Mouse (Mus musculus) midbrain, embryonic 16.5 days (tissue): Measurements from ENCODE around the gene Ifi204. TPM values are rescaled to one million over a fixed set of nuclear protein-coding genes. Genes with fewer than 3 reads are reported as not detected.
"Not testable (repeated sequence)": the region's sequence is repeated elsewhere in the genome, so short reads cannot be mapped to it uniquely, and the experiment has no call there.

Source experiments
- ATAC-seq: fragments of 200-750 bp; cut with Nextera tagmentation; 2 replicates; pipeline ENCODE4 v1.8.0; 2017; ENCODE audit warnings: moderate TSS enrichment
- H3K27ac ChIP-seq: fragments of 300-500 bp; sonication (generic); 2 replicates; pipeline ENCODE4 v1.5.1; 2014; ENCODE audit warnings: mild to moderate bottlenecking, low read length, mixed read lengths
- H3K27me3 ChIP-seq: fragments of 300-500 bp; sonication (generic); 2 replicates; pipeline ENCODE4 v1.6.1; 2014; ENCODE audit warnings: low read depth, low read length, mixed read lengths; ENCODE audit not compliant: control insufficient read depth, insufficient read depth
- H3K36me3 ChIP-seq: fragments of 300-500 bp; sonication (generic); 2 replicates; pipeline ENCODE4 v1.6.1; 2014; ENCODE audit warnings: mild to moderate bottlenecking, low read length, moderate library complexity, mixed read lengths; ENCODE audit not compliant: control insufficient read depth, insufficient read depth
- H3K4me1 ChIP-seq: fragments of 300-500 bp; sonication (generic); 2 replicates; pipeline ENCODE4 v1.6.1; 2014; ENCODE audit warnings: mild to moderate bottlenecking, low read length, mixed read lengths; ENCODE audit not compliant: control insufficient read depth, insufficient read depth
- H3K4me2 ChIP-seq: fragments of 300-500 bp; sonication (generic); 2 replicates; pipeline ENCODE4 v1.6.1; 2014; ENCODE audit warnings: mild to moderate bottlenecking, low read length, mixed read lengths
- H3K4me3 ChIP-seq: fragments of 300-500 bp; sonication (generic); 2 replicates; pipeline ENCODE4 v1.5.1; 2014; ENCODE audit warnings: low read depth, mild to moderate bottlenecking, low read length, moderate library complexity, mixed read lengths
- H3K9ac ChIP-seq: fragments of 300-500 bp; sonication (generic); 2 replicates; pipeline ENCODE4 v1.6.1; 2014; ENCODE audit warnings: low read depth, low read length, mixed read lengths
- H3K9me3 ChIP-seq: fragments of 300-500 bp; sonication (generic); replicated peaks from 2 replicates; pipeline ENCODE4 v1.6.1; 2014; ENCODE audit warnings: mild to moderate bottlenecking, low read length, mixed read lengths; ENCODE audit not compliant: control insufficient read depth, poor library complexity, severe bottlenecking
- WGBS: fragments of 180-500 bp; shearing (Covaris S2); extraction: QIAGEN DNeasy Blood & Tissue Kit; methylation state at CpG from one replicate; pipeline ENCODE4 v1.1.7; 2014; 5-methylcytosine and 5-hydroxymethylcytosine counted together
- polyA plus RNA-seq: library from polyadenylated mRNA; unstranded; fragments of >200 nt; fragmentation: Nextera tagmentation; extraction: Ambion mirVana; gene quantifications from 2 replicates; pipeline ENCODE4 v1.2.1, GENCODE M21; 2015

The Ifi204 gene
- polyA plus RNA-seq, 1 experiment from 2014 or later: 0.13 TPM

DNA sequence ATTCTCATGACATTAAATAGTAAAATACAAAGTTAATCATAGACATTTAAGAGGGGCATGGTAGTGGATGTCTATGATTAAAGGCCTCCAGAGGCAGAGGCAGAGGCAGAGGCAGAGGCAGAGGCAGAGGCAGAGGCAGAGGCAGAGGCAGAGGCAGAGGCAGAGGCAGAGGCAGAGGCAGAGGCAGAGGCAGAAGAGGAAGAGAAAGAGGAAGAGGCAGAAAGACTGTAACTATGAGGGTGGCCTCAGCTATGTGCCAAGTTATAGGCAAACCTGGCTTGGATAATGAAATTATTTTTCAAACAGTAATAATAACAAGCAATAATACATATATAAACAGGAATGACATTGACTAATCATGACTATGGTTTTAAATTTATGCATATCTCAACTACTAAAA lies 26.2 kb downstream of the Ifi204 start:
- H3K9me3 ChIP-seq: no peaks in the 10 kb centered on the region
- H3K4me1 ChIP-seq: no peaks in the 10 kb centered on the region
- no peak for ATAC-seq
- no peak overlapping the region for H3K27ac ChIP-seq
- H3K9ac ChIP-seq: no peak overlapping the region
- no peak overlapping the region for H3K4me2 ChIP-seq
- H3K36me3 ChIP-seq: no peaks in the 10 kb centered on the region
- no peaks in the 10 kb centered on the region for H3K27me3 ChIP-seq
- no peak overlapping the region for H3K4me3 ChIP-seq

DNA sequence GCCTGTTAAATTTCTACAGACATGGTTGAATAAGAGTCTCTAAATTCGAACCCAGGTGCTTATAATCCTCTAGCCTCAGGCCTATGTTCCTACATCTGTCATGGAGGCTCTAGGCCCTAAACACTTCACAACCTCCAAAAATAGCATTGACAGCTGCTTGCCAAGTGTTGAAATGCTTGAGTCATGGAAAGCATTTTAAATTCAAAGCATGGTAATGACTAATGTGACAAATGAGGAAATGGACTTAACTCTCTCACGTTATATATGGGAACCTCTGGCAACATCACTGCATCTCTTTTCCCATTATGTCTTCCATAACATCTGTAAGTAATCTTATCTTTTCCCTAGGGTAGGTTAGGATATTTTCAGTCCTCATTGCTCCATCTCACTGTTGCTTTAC lies 29.8 kb downstream of the Ifi204 start:
- no peak overlapping the region for H3K4me3 ChIP-seq
- no peak for ATAC-seq
- no peaks in the 10 kb centered on the region for H3K9me3 ChIP-seq
- H3K4me2 ChIP-seq: no peak overlapping the region
- no peaks in the 10 kb centered on the region for H3K27me3 ChIP-seq
- no peaks in the 10 kb centered on the region for H3K4me1 ChIP-seq
- WGBS: 77% methylated on average over 2 of the region's 2 CpGs
- H3K36me3 ChIP-seq: no peaks in the 10 kb centered on the region
- H3K9ac ChIP-seq: no peak overlapping the region
- H3K27ac ChIP-seq: no peak overlapping the region

DNA sequence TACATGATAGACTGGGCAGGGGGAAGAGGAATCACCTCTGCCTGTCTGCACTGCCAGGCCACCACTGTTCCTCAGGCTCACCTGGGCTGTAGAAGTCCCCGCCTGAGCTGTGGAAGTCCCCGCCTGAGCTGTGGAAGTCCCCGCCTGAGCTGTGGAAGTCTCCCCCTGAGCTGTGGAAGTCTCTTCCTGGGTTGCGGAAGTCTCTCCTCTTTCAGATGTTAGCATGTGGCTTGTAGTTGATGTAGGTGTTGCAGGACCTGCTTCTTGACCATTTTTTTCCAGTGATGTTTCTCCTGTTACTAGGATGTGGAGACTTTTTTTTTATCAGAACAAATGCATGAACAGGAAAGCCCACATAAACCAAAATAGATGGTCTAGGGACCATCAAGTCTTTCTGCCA lies 31.7 kb downstream of the Ifi204 start:
- H3K36me3 ChIP-seq, H3K27me3 ChIP-seq, H3K4me2 ChIP-seq, H3K4me3 ChIP-seq, H3K4me1 ChIP-seq, H3K9me3 ChIP-seq, H3K27ac ChIP-seq, H3K9ac ChIP-seq, ATAC-seq: not testable (repeated sequence)
- WGBS: 85% methylated on average over 4 of the region's 4 CpGs

DNA sequence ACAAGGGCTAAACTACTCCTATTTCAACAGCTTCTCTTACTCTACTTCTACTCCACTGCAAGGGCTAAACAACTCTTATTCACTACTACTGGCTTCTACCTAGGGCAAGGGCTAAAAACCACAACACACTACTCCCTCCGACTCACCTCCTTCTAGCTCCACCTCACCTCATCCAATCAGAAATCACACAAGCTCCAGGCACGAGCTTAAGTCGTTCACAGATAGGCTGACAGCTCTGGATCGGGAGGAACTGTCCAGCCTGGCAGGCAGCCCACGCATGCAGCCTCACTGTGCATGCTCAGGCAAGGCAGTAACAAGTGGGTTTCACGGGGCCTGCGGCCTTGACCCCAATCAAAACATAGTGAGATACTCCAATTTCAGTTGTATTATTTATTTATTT lies 33.5 kb downstream of the Ifi204 start:
- no peaks in the 10 kb centered on the region for H3K27me3 ChIP-seq
- no peaks in the 10 kb centered on the region for H3K9me3 ChIP-seq
- no peaks in the 10 kb centered on the region for H3K4me1 ChIP-seq
- 47% methylated on average over 7 of the region's 7 CpGs for WGBS
- no peak overlapping the region for H3K9ac ChIP-seq
- H3K4me2 ChIP-seq: no peak overlapping the region
- H3K36me3 ChIP-seq: no peaks in the 10 kb centered on the region
- no peak overlapping the region for H3K4me3 ChIP-seq
- ATAC-seq: no peak
- no peak overlapping the region for H3K27ac ChIP-seq

Other genes starting within 250 kb of the Ifi204 start
- not detected in 2 replicates for gene Ifi214, start 231.0 kb downstream of the Ifi204 start, polyA plus RNA-seq
- gene Ifi213, start 167.7 kb downstream of the Ifi204 start, polyA plus RNA-seq: not detected in 2 replicates
- 0.10 TPM in 1 of 2 replicates, not detected in the other for gene Ifi209, start 136.0 kb downstream of the Ifi204 start, polyA plus RNA-seq
- not detected in 2 replicates for gene Ifi208, start 93.3 kb downstream of the Ifi204 start, polyA plus RNA-seq
- gene Ifi207, start 25.2 kb downstream of the Ifi204 start, polyA plus RNA-seq: 0.16 and 0.24 TPM in 2 replicates
- 0.24 and 0.45 TPM in 2 replicates for gene Ifi211, start 146.1 kb upstream of the Ifi204 start, polyA plus RNA-seq
- 1.1 and 1.2 TPM in 2 replicates for gene Mndal, start 175.5 kb upstream of the Ifi204 start, polyA plus RNA-seq
- 0.35 and 0.47 TPM in 2 replicates for gene Ifi203, start 175.7 kb upstream of the Ifi204 start, polyA plus RNA-seq
- 0.10 TPM in 1 of 2 replicates, not detected in the other for gene Ifi202b, start 215.8 kb upstream of the Ifi204 start, polyA plus RNA-seq